Mouse (Mus musculus) CD4-positive, CD25-positive, alpha-beta regulatory T cell, adult 4 months (primary cell): ENCODE measurements around the gene Yod1. TPM values are rescaled to one million over a fixed set of nuclear protein-coding genes. Genes with fewer than 3 reads are reported as not detected.
A peak's percentile ranks its signal among the peaks of the same experiment; 100 is the strongest.

Experiments used
- ATAC-seq: one replicate; pipeline ENCODE4 v1.8.0; 2017
- polyA plus RNA-seq, 2 experiments: library from polyadenylated mRNA; unstranded; fragments of 100-300 nt; shearing (Covaris generic); gene quantifications; one replicate each; pipeline ENCODE4 v1.2.1; 2017

Gene Yod1
- polyA plus RNA-seq, 2 experiments from 2014 or later: 20.7 to 21.8 TPM

DNA sequence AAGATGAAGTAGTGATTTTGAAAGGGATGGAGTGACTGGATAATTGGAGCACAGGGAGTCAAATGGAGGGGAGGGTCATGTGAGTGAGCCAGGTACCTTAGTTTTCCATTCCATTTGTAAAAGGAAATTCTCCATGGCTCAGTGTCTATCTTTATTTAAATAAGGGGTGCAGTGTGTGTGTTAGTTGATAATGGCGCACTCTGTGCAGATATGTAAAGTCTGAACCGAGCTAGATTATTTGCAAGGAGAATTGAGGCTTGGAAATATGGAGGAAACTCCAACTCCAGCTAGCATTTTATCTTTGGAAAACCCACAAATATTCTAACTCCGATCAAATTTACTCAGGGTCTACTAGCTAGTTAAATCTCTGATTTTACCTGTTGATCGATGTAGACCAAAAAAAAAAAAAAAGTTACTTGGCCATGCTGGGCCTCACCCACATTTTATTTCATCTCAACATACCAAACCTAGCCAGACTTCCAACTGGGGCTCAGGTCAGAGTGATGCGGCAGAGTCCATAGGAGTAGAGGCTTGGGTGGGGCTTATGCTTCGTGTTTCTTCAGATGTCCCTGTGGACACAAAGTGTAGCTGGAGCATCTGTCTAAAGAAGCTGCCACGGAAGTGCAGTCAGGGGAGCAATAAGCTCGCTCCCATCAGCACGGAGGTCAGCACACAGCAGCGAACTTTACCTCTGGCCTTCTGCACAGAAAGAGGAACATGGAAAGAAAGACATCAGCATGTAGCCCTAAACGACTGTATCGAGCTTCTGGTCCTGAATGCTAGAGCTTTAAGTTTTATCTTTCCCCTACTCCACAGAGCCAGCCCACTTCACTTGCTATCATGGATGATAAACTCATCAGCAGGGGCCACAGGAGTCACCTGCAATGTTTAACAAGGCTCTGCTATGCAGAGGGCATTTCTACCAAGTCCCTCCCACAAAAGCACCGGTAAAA, 15.9 kb downstream of the Yod1 start:
- ATAC-seq: no peak

DNA sequence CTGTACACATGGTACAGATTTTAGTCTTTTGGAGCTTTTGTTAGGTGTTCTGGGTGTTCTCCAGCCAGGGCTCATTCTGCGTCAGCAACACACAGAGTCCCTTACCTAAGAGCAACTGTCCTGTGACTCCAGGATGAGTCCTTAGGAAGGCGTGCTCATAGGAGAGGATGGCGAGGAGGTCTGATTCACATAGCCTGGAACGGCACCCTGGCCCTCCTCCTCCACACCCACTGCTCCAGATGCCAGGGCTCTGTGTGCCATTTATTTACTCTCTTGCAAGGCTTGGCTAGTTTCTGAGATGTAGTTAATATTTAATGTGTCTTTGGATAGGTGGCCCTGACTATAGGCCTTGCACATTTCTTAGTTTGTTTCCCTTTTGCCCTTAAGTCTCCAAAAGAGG, 16.5 kb downstream of the Yod1 start:
- no peak for ATAC-seq

DNA sequence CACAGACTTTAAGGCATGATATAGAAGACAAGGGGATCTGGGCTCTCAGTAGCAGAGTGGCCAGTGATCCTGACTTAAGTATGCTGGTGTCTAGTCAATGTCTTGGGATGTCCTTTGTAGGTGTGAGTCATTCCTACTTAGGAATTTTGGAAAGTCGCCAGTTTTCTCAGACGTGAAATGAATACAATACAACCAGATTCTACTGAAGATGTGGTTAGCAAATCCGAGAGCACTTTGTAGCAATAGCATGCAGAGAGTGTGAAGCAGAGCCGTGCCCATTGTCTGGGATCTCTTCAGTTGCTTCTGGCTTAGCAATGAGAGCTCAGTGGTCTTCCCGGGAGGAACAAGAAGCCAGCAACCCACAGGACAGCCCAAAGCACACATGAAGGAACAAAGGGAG, 17.3 kb downstream of the Yod1 start:
- no peak for ATAC-seq

DNA sequence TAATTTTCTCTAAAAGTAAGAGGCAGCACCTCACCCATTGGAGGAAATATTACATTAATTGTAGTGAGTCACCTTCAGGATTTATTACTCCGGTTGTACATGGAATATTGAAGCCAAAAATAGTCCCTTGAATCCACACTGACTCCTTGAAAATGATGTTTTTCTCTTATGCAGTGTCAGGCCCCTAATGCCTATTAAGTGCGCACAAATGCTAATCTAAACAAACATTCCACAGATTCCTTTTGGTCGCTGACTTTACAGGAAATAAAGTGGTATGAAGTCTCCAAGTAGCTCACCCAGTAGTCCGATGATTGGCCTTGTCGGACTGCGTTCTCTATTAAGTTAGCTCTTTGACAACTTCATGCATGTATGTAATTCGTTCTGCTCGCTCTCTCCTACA, 17.7 kb downstream of the Yod1 start:
- no peak for ATAC-seq

DNA sequence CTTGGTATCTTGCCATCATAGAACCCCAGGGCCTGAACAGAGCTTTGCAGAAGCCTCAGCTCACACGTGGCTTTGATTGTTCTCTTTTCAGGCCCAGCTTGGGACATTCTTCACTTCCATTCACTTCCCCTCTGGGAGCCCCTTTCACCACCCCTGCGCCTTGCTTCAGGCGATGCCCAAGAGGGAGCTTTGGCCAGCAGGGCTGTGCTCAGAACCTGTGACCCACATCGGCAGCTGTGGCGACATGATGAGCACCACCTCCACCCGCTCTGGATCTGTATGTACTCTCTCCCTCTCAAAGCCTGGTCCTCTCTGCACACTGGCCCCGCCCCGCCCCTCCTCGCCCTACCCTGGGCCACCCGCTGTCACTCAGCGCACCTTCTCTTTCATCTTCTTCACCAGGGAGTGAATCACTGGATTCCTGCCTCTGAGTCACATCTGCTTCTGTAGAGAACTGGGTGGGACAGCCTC, 20.3 kb downstream of the Yod1 start:
- no peak for ATAC-seq

DNA sequence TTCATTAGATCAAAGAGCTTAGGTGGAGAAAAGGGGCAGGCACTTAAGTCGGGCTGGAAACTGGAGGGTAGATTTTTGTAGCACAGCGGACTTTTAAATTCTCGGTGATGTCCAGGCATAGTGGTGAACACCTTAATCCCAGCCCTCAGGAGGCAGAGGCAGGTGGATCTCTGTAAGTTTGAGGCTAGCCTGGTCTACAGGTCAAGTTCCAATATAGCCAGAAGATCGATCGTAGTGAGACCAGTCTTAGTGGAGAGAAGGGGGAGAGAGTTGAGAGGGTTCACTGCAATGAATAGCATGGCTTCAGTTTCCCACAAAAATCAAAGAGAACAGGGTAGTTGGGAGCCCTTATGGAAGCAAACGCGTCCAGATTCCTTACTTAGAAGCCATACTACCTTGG, 20.8 kb downstream of the Yod1 start:
- no peak for ATAC-seq

DNA sequence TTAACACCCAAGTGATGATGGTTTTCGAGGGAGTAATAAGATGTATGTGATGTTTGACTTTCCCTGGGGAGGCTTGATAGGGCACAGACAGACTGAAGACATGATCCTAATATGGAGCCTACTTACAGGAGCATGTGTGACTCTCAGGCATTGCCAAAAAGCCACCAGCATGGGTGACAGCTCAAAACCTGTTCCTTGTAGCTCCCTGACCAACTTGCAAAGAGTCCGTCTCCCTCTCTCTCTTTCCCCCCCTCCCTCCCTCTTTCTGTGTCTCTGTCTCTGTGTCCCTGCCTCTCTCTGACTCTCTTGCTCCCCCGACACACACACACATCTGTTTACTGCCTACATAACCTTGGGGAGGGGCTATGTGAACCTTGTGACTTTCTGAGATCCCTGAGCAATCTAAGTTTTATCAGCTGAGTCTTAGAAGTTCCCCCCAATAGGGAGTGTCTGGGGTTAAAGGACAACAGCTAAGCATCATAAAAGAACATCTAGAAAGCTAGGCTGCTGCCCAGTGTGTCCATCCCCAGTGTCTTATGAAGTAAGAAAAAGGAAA, 21.5 kb downstream of the Yod1 start:
- ATAC-seq: no peak

DNA sequence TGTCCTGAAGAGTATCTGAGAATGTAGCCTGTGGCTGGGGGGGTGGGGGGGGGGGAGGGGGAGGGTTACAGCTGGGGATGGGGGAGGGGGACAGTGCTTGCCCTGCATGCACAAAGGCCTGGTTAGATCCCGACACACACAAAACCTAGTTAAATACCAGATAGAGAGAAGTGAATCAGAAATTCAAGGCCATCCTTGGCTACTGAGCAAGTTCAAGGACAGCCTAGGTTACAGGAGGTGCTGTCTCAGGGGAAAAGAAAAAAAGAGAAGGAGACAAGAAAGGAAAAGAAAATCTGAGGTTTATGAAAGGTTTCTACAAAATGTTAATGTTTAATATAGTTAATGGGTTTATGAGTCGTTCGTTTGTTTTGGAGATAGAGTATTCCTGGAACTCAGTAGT, 22.5 kb downstream of the Yod1 start:
- ATAC-seq: no peak

DNA sequence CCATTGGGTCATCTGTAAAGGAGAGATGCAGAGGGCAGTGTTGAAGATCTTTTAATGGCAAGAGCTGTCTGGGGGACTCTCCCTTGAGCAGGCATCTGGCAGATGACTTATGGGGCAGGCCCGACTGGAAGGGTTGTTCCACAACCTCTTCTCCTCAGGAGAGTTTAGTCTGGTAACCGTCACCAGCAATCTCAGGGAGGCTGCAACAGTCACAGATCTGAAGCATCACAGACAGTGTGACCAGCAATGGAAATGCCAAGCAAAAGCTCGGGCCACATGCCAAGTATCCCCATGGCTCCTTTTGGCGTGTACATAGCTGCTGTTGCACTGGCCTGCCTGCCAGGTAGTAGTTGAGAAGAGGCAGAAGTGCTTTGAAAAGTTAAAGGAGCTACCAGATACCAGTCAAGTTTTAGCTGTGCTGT, 23.1 kb downstream of the Yod1 start:
- no peak for ATAC-seq

DNA sequence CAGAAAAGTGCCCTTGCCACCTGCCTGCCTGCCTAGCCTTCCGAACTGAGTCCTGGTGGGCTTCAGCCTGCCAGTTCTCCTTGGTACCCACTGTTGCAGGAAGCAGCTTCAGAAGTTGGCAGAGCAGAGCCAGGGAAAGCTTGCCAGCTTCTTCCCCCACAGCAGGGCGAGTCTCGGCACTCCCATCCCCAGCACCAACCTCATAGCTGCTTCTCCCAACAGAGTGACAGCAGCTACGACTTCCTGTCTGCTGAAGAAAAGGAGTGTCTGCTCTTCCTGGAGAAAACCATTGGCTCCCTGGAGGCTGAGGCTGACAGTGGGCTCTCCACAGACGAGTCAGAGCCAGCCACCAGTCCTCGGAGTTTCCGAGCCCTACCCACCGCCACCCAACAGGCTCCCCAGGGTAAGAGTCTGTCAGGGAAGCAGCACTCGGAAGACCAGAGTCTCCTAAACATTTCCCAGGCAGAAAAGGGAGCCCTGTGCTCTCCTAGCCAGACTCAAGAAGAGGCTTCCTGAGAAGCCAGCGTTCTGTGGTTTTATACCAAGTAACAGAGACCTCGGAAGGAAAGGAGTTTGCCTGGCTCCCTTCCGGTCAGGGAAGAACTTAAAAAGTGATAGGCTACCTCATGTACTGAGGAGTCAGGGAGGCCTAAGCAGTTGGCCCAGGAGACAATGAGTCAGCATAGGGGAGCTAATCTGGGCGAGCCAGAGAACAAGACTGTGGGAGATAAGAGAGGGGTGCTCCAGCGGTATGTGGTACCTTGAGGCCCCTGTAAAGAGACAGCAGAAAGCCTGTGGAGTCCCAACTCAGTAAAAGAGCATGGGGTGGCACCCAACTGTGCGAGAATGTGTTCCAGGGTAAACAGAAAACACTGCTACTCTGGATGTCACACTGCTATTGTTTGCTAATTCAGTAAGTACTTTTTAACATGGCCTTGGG, 23.9 kb downstream of the Yod1 start:
- ATAC-seq: no peak

DNA sequence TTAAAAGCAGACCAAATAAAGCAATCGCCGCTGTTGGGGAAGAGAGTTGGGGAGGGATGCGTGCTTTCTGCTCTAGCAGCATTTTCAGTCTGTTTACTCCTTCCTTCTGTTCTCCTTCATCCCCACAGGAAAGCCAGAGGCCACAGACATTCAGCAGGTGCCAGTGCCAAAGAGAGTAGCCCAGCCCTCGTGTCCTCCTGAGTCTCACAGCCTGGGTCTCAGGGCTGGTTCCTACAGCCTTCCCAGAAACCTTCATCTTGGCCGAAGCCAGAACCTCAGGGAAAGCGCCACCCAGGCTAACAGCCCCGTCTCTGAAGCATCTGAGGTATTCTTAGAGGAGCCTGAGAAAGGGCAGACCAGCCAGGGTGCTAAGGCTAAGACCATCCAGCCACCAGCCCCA, 25.1 kb downstream of the Yod1 start:
- no peak for ATAC-seq

DNA sequence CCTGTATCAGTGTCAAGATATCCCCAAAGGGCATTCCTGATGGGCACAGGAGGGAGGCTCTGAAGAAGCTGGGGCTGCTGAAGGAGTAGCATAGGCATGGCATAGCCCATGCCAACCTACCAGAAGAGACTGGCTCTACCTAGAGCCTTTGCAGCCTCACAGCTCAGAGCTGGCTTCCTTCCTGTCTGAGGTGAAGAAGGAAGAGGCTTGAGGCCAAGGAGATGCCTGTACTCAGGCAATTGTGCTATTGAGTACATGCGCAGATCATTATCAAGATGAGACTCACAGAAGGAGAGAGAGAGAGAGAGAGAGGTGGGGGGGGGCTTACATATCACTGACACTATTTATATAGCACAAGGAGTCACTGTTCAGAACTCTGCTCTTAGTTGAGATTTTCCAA, 26.6 kb downstream of the Yod1 start:
- ATAC-seq: peak; percentile 57

DNA sequence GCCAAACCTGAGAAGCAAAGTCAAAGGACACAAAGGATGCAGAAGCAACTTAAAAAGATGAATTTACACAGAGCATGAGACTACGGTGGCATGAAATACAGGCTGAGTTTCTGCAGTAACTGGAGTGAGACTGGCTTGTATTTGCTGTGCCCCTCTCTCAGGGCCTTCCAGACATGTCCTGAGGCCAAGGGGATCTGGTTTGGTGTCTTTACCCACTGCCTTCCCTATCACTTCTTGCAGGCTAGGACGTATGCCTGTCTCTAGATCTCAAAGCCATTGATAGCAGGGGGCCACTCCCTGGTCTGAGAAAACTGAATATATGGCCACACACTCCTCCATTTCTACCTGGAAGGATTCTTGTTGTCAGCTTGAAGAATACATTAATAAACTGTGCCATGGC, 27.1 kb downstream of the Yod1 start:
- no peak for ATAC-seq

DNA sequence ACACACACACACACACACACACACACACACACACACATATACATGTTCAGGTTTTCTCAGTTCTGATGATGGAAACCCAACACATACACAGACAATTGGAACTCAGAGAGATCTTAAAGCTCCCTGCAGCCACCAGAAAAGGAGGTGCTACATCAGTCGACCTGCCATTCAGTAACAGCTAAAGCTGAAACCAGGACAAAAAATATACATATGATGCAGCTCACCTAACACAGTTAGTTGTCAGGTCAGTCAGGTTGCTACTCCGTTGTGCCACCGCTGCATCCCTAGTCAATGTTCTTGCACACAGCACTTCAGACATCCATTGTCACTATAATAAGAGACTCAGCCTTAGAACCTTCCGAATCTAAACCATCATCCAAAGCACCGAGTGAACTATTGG, 27.8 kb downstream of the Yod1 start:
- no peak for ATAC-seq

DNA sequence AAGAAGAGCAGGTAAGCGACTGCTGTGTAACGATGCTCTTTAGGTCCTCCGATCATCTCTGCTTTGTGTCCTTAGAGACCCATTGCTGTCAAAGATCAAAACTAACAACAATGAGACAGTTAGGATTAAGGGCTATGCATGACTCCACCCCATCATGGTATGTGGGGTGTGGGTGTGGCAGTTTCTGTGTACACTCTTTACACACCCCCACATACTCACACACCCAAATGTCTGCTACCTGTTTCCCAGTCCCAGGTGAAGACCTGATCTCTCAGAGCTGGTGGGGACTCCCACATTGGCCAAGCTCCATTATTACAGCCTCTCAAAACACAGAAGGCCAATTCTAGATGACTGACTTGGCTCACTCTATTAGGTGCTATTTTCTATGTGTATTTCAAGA, 28.5 kb downstream of the Yod1 start:
- ATAC-seq: no peak

DNA sequence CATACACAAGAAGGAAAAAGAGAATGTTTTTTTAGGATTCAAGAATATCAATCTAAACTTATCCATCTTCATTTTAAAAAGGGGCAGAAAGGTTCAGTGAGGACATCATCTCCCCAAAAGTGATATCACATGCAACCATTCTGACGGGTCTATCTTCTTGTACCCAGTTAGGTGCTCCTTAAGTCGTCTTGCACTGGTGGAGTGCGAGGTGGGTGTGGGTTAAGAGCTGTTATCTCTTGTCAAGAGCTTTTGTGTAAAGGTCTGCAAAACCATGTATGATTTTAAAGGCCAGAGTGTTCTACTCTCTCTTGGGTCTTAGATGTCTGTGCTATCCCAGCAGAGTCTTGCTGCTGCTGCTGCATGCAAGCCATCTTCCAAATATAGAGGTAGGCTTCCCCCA, 29.7 kb downstream of the Yod1 start:
- ATAC-seq: no peak

DNA sequence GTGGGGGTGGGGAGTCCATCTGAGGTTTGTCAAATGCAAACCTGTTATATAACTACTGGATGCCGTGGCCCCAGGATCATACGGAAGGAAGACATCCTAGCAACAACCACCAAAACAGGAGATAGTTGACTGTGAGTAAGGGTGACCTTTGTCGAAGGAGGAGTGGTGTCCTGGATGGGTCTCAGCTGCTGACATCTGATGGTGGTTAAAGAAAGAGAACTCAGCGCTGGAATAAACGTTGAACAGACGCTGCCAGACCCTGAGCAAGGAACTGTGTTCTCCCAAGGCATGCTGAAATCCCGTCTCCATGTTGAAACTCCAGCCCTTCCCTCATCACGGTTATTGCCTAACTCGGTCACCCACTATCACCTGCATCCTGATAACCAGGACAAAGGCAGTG, 42.6 kb downstream of the Yod1 start:
- no peak for ATAC-seq

DNA sequence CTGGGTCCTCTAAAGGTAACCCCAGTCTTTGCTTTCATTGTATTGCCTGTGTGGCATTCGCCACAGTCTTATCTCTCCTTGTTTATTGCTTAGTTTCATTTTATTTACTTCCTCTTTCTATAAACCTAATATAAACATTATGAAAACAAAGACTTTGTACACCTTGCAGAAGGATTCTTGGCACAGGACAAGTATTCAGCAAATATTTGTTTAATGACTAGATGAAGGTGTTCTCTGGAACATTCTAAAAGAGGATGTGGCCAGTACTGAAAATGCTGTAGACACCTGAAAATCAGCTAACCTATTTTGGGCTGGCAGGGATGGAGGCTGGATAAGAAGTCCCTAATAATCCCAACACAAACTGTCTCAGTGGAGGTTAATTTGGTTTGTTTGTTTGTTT, 44.5 kb downstream of the Yod1 start:
- no peak for ATAC-seq

DNA sequence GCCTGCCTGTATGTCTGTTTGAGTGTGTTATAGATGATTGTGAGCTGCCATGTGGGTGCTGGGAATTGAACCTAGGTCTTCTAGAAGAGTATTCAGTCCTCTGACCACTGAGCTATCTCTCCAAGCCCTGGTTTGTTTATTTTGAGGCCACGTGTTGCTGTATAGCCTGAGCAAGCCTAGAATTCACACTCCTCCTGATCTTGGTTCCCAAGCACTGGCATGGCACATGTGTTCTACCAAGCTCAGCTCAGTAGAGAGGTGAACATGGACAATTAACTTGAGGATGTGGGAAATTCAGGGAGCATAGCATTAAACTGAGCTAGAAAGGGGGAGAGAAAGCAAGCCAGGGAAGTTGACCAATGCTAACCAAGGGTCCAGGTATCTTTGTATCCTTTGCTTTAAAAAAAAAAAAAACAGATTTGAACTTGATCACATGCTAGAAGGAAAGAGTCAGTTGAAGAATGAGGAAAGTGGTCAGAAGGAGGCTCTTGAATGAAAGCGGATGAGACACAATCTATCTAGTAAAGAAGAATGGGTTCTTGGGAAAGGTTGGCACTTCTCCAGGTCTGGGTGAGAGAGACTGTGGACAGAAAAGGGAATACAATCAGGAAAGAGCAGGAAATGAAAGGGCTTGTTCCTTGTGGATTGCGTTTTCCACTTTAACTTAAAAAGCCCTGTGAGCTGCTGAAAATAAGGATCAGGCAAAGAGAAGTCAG, 45.1 kb downstream of the Yod1 start:
- no peak for ATAC-seq

DNA sequence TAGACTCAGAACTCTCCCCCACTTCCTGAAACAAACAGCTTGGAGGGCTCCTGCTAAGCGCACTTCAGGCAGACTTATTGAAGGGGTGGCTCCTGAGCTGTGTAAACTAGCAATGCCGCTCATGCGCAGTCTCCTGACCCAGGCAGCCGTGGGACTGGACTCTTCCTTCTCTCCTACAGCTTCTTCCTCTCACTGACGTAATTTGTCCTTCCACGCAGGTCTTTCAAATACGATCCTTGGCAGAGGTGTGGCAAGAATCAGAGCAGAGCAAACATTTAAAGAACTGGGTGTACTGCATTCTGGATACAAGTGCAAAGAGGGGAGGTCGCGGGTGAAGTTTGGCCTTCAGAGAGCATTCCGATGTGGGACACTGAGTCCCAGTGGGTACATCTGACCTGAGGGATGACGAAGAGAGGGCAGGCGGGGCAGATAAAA, 46.9 kb downstream of the Yod1 start:
- no peak for ATAC-seq

DNA sequence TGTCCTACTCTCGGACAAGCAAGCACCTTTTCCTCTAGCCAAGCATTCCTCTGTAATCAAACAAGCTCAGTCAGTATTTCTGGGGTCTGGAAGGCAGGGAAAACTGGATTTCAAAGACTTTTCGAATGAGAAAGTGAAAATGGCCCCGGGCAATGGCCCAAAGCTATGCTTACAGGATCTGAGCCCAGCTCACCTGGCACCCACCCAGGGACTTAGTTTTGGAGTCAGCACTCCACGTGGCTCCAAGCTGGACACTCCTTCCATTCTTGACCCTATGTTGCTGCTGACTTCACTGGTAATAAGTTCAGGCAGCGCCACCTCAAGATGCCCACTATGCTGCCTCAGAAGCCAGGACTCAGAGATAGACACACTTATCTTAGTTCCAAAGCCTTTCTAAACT, 49.9 kb downstream of the Yod1 start:
- ATAC-seq: no peak

DNA sequence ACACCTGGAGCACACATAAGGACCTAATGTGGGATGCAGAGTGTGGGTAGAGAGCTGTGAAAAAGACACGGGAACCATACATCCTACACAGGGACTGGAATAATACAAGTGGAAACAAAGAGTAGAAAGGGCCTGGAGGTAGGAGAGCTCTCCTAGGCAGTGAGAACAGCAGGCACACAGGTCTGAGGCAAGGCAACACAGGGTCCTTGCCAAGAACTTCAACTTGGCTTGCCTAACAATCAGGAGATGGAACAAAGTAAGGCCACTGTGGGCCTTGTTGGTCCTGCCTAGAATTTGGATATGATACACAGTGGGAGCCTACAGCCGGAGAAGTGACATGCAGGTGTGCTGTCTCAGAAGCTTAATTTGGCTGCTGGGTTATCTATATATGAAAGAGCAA, 52.8 kb downstream of the Yod1 start:
- ATAC-seq: no peak
